ENCODE assay signal across 11 mouse cellular contexts in genomic region chr6:120454627-120455077, GRCm38 (mm10). TPM values are rescaled to one million over a fixed set of nuclear protein-coding genes. Genes with fewer than 3 reads are reported as not detected.
A peak's percentile ranks its signal among the peaks of the same experiment; 100 is the strongest.
DNase-seq lines count a peak whose midpoint lies in the region; ATAC-seq and TF ChIP-seq lines count a peak whose summit lies in the region.
"Had no signal": no experiment of that assay in that cellular context is flagged by ENCODE, and none has a peak within 500 bp of the region (broad histone marks: within the 10 kb centered on the region; RNA-seq: fewer than 3 reads in every experiment).

No protein-coding gene starts in this region.

- H3K27ac ChIP-seq in kidney, postnatal 0 days: peak overlapping the region; percentile 34
- no peak overlapping the region for H3K27ac ChIP-seq in forebrain, embryonic 15.5 days (replicated peaks)
- no peak overlapping the region for H3K27ac ChIP-seq in hindbrain, embryonic 13.5 days
- H3K27ac ChIP-seq: embryonic facial prominence, embryonic 12.5 days had no signal

- H3K4me1 ChIP-seq in kidney, postnatal 0 days (replicated peaks; ENCODE audit: insufficient read depth, low read length): no peaks in the 10 kb centered on the region
- peaks cover 43% of the 10 kb centered on the region for H3K4me1 ChIP-seq in megakaryocyte, embryonic 14.5 days
- H3K4me1 ChIP-seq in forebrain, embryonic 15.5 days: no peaks in the 10 kb centered on the region
- H3K4me1 ChIP-seq in hindbrain, embryonic 13.5 days (replicated peaks): no peaks in the 10 kb centered on the region
- H3K4me1 ChIP-seq: embryonic facial prominence, embryonic 12.5 days had no signal

- H3K9me3 ChIP-seq in kidney, postnatal 0 days (replicated peaks; ENCODE audit: low read length): no peaks in the 10 kb centered on the region
- H3K9me3 ChIP-seq in megakaryocyte, embryonic 14.5 days: peaks cover 8% of the 10 kb centered on the region
- no peaks in the 10 kb centered on the region for H3K9me3 ChIP-seq in forebrain, embryonic 15.5 days
- no peaks in the 10 kb centered on the region for H3K9me3 ChIP-seq in hindbrain, embryonic 13.5 days
- H3K9me3 ChIP-seq: embryonic facial prominence, embryonic 12.5 days had no signal

- no peak overlapping the region for H3K4me2 ChIP-seq in kidney, postnatal 0 days (ENCODE audit: low read length)
- no peak overlapping the region for H3K4me2 ChIP-seq in forebrain, embryonic 15.5 days (replicated peaks)
- no peak overlapping the region for H3K4me2 ChIP-seq in hindbrain, embryonic 13.5 days
- H3K4me2 ChIP-seq: embryonic facial prominence, embryonic 12.5 days had no signal

- H3K9ac ChIP-seq in kidney, postnatal 0 days (ENCODE audit: low read depth, low read length): no peak overlapping the region
- H3K9ac ChIP-seq in forebrain, embryonic 15.5 days (replicated peaks): no peak overlapping the region
- H3K9ac ChIP-seq in hindbrain, embryonic 13.5 days: no peak overlapping the region
- H3K9ac ChIP-seq: embryonic facial prominence, embryonic 12.5 days had no signal

- H3K4me3 ChIP-seq in kidney, postnatal 0 days (replicated peaks; ENCODE audit: low read depth, low read length): no peak overlapping the region
- H3K4me3 ChIP-seq in megakaryocyte, embryonic 14.5 days (replicated peaks): peak overlapping the region; percentile 84
- H3K4me3 ChIP-seq in forebrain, embryonic 15.5 days: no peak overlapping the region
- H3K4me3 ChIP-seq in hindbrain, embryonic 13.5 days: no peak overlapping the region
- H3K4me3 ChIP-seq: embryonic facial prominence, embryonic 12.5 days had no signal

- no peak for TF ChIP-seq CTCF in kidney, postnatal 0 days (IDR thresholded peaks at IDR 0.05; ENCODE audit: low read depth)

- no peaks in the 10 kb centered on the region for H3K36me3 ChIP-seq in kidney, postnatal 0 days (ENCODE audit: insufficient read depth, low read length)
- no peaks in the 10 kb centered on the region for H3K36me3 ChIP-seq in megakaryocyte, embryonic 14.5 days (replicated peaks; ENCODE audit: low read length)
- H3K36me3 ChIP-seq in forebrain, embryonic 15.5 days: no peaks in the 10 kb centered on the region
- H3K36me3 ChIP-seq in hindbrain, embryonic 13.5 days: no peaks in the 10 kb centered on the region
- H3K36me3 ChIP-seq: embryonic facial prominence, embryonic 12.5 days had no signal

- peak; percentile 94 for DNase-seq in heart, adult 11 months
- DNase-seq in heart, postnatal 25 days (ENCODE audit: low spot score): no peak
- DNase-seq in ZHBTc4 (ENCODE audit: low read depth, low spot score): peak; percentile 24
- peak; percentile 34 for DNase-seq in kidney, postnatal 0 days (ENCODE audit: low spot score)
- DNase-seq in right cerebral cortex, adult 2 months (ENCODE audit: low spot score in 2 of 2): no peak
- DNase-seq: adrenal gland, postnatal 25 days had no signal

- peak; percentile 86 for ATAC-seq in kidney, postnatal 0 days (replicated peaks; ENCODE audit: low FRiP score, low read depth)
- ATAC-seq in forebrain, embryonic 15.5 days (replicated peaks): no peak
- ATAC-seq in hindbrain, embryonic 13.5 days (ENCODE audit: low FRiP score): no peak

- no peaks in the 10 kb centered on the region for H3K27me3 ChIP-seq in kidney, postnatal 0 days (ENCODE audit: insufficient read depth, low read length)
- no peaks in the 10 kb centered on the region for H3K27me3 ChIP-seq in megakaryocyte, embryonic 14.5 days (replicated peaks)
- H3K27me3 ChIP-seq in forebrain, embryonic 15.5 days: no peaks in the 10 kb centered on the region
- no peaks in the 10 kb centered on the region for H3K27me3 ChIP-seq in hindbrain, embryonic 13.5 days
- H3K27me3 ChIP-seq: embryonic facial prominence, embryonic 12.5 days had no signal

- intact Hi-C loops in heart, postnatal 25 days (cut with DNase I): no loop called here

- 39% methylated on average over 11 of the region's 11 CpGs for WGBS in kidney, postnatal 0 days
- 72% methylated on average over 11 of the region's 11 CpGs for WGBS in forebrain, embryonic 15.5 days
- WGBS in hindbrain, embryonic 13.5 days: 69% methylated on average over 11 of the region's 11 CpGs

RNA-seq across cellular contexts. Expression of gene Il17ra, which starts 8.4 kb away (rescaled TPM):
- total RNA-seq in heart, postnatal 25 days (2021): 1 to 10 TPM; 2.4 to 3.0 TPM
- polyA plus RNA-seq in kidney, postnatal 0 days (2015; fragmentation: Nextera tagmentation; extraction: Ambion mirVana): 3.8 and 5.2 TPM in 2 replicates
- polyA plus RNA-seq in megakaryocyte, embryonic 14.5 days (2012; ENCODE audit: insufficient read depth, low replicate concordance): 8.7 and 11.2 TPM in 2 replicates
- polyA plus RNA-seq in forebrain, embryonic 15.5 days (2015; fragmentation: Nextera tagmentation; extraction: Ambion mirVana): 4.1 and 5.4 TPM in 2 replicates
- 8.9 and 9.8 TPM in 2 replicates for polyA plus RNA-seq in hindbrain, embryonic 13.5 days (2015; fragmentation: Nextera tagmentation; extraction: Ambion mirVana)

RNA-seq across cellular contexts. Expression of gene Tmem121b, which starts 39.0 kb away (rescaled TPM):
- total RNA-seq in heart, postnatal 25 days (2021): not detected
- 0.12 and 0.13 TPM in 2 replicates for polyA plus RNA-seq in kidney, postnatal 0 days (2015; fragmentation: Nextera tagmentation; extraction: Ambion mirVana)
- 1.1 TPM in 1 of 2 replicates, not detected in the other for polyA plus RNA-seq in megakaryocyte, embryonic 14.5 days (2012; ENCODE audit: insufficient read depth, low replicate concordance)
- 3.5 and 3.6 TPM in 2 replicates for polyA plus RNA-seq in forebrain, embryonic 15.5 days (2015; fragmentation: Nextera tagmentation; extraction: Ambion mirVana)
- polyA plus RNA-seq in hindbrain, embryonic 13.5 days (2015; fragmentation: Nextera tagmentation; extraction: Ambion mirVana): 3.5 and 3.9 TPM in 2 replicates
- total RNA-seq: adrenal gland, postnatal 25 days; gastrocnemius, adult 18-20 months had no signal

Comparison
In these comparisons a context has a peak if more than half of its experiments do, and no peak if none do; other contexts are left out.
1. DNase-seq: peak in heart, adult 11 months (single experiment), ZHBTc4 (single experiment) and kidney, postnatal 0 days (single experiment); none in heart, postnatal 25 days (single experiment) and right cerebral cortex, adult 2 months (0 of 2).